Mouse (Mus musculus): ENCODE data around the gene Mogs. TPM values are rescaled to one million over a fixed set of nuclear protein-coding genes. Genes with fewer than 3 reads are reported as not detected.

Gene Mogs
- polyA plus RNA-seq, 1 experiment from 2014 or later, result 26.1 TPM

- Histone ChIP-seq H3K27me3 (replicated peaks) (peaks cover 10% of the 10 kb centered on the region), H3K9me3 (replicated peaks) (no peaks in the 10 kb centered on the region), H3K36me3 (no peaks in the 10 kb centered on the region), H3K9ac (replicated peaks) (no peak overlapping the region), H3K4me3 (replicated peaks) (no peak overlapping the region), H3K4me2 (no peak overlapping the region), H3K27ac (replicated peaks) (no peak overlapping the region), H3K4me1 (peaks cover 8% of the 10 kb centered on the region)
- 72% methylated on average over 6 of the region's 6 CpGs for WGBS
- no peak for ATAC-seq (ENCODE audit: low FRiP score)
Measured at GRCm38 (mm10) chr6:83131469-83132034, 16.3 kb downstream of the Mogs start.

GRCm38 (mm10) chr6:83132176-83132919, 17.1 kb downstream of the Mogs start:
- Histone ChIP-seq H3K36me3 (no peaks in the 10 kb centered on the region), H3K9me3 (replicated peaks) (no peaks in the 10 kb centered on the region), H3K4me1 (peaks cover 15% of the 10 kb centered on the region), H3K4me2 (no peak overlapping the region), H3K27me3 (replicated peaks) (peaks cover 11% of the 10 kb centered on the region), H3K9ac (replicated peaks) (no peak overlapping the region), H3K4me3 (replicated peaks) (no peak overlapping the region), H3K27ac (replicated peaks) (no peak overlapping the region)
- ATAC-seq (ENCODE audit: low FRiP score), result no peak
- 89% methylated on average over 9 of the region's 9 CpGs for WGBS

- Histone ChIP-seq H3K4me1 (peaks cover 32% of the 10 kb centered on the region), H3K27me3 (replicated peaks) (peaks cover 11% of the 10 kb centered on the region), H3K4me2 (no peak overlapping the region), H3K27ac (replicated peaks) (no peak overlapping the region), H3K36me3 (no peaks in the 10 kb centered on the region), H3K4me3 (replicated peaks) (no peak overlapping the region), H3K9ac (replicated peaks) (no peak overlapping the region), H3K9me3 (replicated peaks) (no peaks in the 10 kb centered on the region)
- 71% methylated on average over 3 of the region's 3 CpGs for WGBS
- ATAC-seq (ENCODE audit: low FRiP score), result no peak
Measured at GRCm38 (mm10) chr6:83134226-83134625, 18.9 kb downstream of the Mogs start.

DNA sequence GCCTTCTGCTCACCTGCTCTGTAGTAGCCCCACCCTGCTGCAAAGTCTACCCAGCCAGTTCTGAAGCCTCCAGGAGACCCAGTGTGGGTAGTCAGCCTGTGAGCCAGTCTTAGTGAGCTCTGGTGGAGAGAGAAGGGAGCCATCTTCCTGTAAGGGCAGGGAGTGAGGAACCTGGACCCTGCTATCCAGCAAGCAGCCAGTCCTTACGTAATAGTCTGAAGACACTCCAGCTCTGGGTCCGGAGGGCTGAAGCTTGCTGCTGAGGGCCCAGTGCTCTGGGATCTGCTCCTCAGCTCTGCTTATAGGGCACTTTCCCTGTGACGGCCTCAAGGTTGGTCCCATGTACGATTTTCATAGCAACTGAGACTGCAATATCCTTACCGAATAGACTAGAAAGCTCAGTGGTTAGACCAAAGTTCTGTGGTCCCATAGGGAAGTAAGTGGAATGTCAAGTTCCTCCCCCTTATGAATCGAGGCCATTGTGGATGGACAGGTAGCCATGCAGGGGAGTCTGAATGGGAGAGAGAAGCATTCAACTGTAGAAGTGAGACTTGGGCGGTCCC, 19.7 kb downstream of the Mogs start, which contains the start of gene Rtkn:
TSS of gene Rtkn (plus strand) at position 513 of the 563 bp plus-strand sequence.
- Histone ChIP-seq H3K9ac (replicated peaks) (peak within 1 kb of the TSS; percentile 27; the same call in 1 of the 2 replicates), H3K4me1 (peaks cover 39% of the 10 kb centered on the region), H3K27ac (replicated peaks) (peak within 1 kb of the TSS; percentile 81; the same call in 1 of the 2 replicates), H3K27me3 (replicated peaks) (peaks cover 11% of the 10 kb centered on the region), H3K4me3 (replicated peaks) (peak within 1 kb of the TSS; percentile 29), H3K4me2 (peak within 1 kb of the TSS; percentile 47), H3K36me3 (no peaks in the 10 kb centered on the region), H3K9me3 (replicated peaks) (no peaks in the 10 kb centered on the region)
- 59% methylated on average over 7 of the region's 7 CpGs for WGBS
- ATAC-seq (ENCODE audit: low FRiP score), result no peak

DNA sequence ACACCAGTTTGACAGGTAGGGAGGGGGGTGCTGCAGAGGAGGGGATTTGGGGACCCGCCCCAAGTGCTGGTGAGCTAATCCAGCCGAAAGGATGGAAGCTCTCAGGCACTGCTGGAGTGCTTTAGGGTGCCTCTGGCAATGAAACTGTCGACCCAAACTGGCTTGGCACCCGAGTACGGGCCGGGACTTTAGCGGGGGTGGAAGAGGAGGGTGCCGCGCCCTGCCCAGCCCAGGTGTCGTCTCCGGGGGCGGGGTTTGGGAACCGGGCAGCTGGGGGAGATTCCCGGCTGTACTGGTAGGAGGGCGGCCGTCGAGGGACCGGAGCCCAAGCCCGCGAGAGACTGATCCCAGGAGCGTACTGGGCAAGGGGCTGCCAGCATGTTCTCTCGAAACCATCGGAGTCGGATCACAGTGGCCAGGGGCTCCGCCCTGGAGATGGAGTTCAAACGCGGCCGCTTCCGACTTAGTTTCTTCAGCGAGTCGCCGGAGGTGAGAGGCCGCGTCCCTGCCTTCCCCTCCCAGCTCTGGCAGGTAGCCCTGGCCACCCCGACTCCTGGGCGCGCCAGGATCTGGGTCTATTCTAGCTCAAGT, 20.4 kb downstream of the Mogs start:
- Histone ChIP-seq H3K4me3 (replicated peaks) (peak overlapping the region; percentile 29), H3K27ac (replicated peaks) (peak overlapping the region; percentile 81; the same call in 1 of the 2 replicates), H3K4me1 (peaks cover 42% of the 10 kb centered on the region), H3K9me3 (replicated peaks) (no peaks in the 10 kb centered on the region), H3K4me2 (peak overlapping the region; percentile 47), H3K36me3 (no peaks in the 10 kb centered on the region), H3K27me3 (replicated peaks) (peaks cover 11% of the 10 kb centered on the region), H3K9ac (replicated peaks) (peak overlapping the region; percentile 27; the same call in 1 of the 2 replicates)
- 7% methylated on average over 37 of the region's 37 CpGs for WGBS
- no peak for ATAC-seq (ENCODE audit: low FRiP score)

DNA sequence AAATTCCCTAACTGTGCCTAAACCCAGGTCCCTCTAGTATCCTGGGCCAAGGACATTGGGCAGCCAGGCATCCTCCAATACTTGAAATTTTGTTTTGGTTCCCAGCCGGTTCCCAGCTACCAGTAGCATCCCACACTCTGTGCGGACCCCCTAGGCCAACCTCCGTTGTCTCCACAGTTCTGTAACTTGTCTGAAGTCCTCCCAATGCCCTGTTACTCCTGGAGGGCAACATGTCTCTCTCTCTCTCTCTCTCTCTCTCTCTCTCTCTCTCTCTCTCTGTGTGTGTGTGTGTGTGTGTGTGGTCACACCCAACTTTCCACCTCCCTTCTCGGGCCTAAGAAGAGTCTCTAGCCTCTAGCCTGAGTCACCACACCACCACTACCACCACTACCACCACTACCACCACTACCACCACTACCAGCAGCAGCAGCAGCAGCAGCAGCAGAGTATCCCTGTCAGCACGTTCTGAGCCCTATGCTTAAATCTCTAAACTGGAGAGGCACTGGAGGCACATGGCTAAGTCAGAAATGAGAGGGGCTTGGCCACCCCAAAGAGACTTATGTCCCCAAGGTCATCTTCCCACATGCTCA, 21.1 kb downstream of the Mogs start:
- Histone ChIP-seq H3K9ac (replicated peaks) (peak overlapping the region; percentile 27; the same call in 1 of the 2 replicates), H3K9me3 (replicated peaks) (no peaks in the 10 kb centered on the region), H3K36me3 (no peaks in the 10 kb centered on the region), H3K4me3 (replicated peaks) (peak overlapping the region; percentile 29), H3K27me3 (replicated peaks) (peaks cover 11% of the 10 kb centered on the region), H3K27ac (replicated peaks) (peak overlapping the region; percentile 81), H3K4me2 (peak overlapping the region; percentile 47), H3K4me1 (peaks cover 42% of the 10 kb centered on the region)
- no peak; the same call in 1 of the 2 replicates for ATAC-seq (ENCODE audit: low FRiP score)
- 24% methylated on average over 5 of the region's 5 CpGs for WGBS

DNA sequence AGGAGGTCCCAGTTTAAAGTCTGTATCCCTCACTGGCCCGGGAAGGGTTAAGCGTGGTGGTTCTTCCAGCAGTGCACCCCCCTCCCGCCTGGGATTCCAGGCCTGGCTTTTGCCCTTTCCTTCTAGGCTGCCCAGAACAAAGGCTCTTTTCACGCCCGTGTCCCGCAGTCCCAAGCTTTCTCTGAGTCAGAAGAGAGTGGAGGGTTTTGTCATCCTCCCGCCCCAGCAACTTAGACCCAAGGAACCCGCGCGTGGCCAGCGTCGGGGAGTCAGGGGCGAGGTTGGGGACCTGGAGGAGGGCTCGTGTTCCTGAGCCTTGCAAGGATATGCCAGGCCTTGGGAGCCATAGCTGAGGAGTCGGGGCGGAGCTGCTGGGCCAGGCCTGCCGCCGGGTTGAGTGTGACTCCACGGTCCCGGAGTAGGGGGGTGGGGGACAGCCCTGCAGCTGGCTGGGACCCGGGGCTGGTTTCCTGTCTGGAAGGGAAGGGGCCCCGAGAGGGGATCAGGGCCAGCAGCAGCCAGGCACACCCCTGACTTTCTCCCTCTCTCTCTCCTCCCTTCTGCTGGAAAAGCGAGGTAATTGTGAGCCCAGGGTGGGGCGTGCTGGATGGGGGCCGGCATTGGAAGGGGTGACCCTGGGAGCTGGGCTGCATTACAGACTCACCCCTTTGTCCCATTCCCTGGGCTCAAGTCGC, 21.7 kb downstream of the Mogs start:
- no peaks in the 10 kb centered on the region for H3K9me3 ChIP-seq (replicated peaks)
- peak overlapping the region; percentile 31 for H3K9ac ChIP-seq (replicated peaks)
- peak overlapping the region; percentile 29 for H3K4me3 ChIP-seq (replicated peaks)
- peak overlapping the region; percentile 81 for H3K27ac ChIP-seq (replicated peaks)
- H3K4me1 ChIP-seq, result peaks cover 45% of the 10 kb centered on the region
- 1% methylated on average over 26 of the region's 26 CpGs for WGBS
- peaks cover 11% of the 10 kb centered on the region; the same call in 1 of the 2 replicates for H3K27me3 ChIP-seq (replicated peaks)
- no peaks in the 10 kb centered on the region for H3K36me3 ChIP-seq
- H3K4me2 ChIP-seq, result peak overlapping the region; percentile 47
- ATAC-seq (ENCODE audit: low FRiP score), result peak; percentile 56

- Histone ChIP-seq H3K9me3 (replicated peaks) (no peaks in the 10 kb centered on the region), H3K4me3 (replicated peaks) (peak overlapping the region; percentile 29), H3K4me2 (peak overlapping the region; percentile 47), H3K27me3 (replicated peaks) (peaks cover 11% of the 10 kb centered on the region; the same call in 1 of the 2 replicates), H3K9ac (replicated peaks) (peak overlapping the region; percentile 31), H3K27ac (replicated peaks) (peak overlapping the region; percentile 81), H3K36me3 (no peaks in the 10 kb centered on the region), H3K4me1 (peaks cover 50% of the 10 kb centered on the region)
- ATAC-seq (ENCODE audit: low FRiP score), result peak; percentile 51
- under 1% methylated on average over 12 of the region's 12 CpGs for WGBS
Measured at GRCm38 (mm10) chr6:83137576-83137950, 22.3 kb downstream of the Mogs start.

DNA sequence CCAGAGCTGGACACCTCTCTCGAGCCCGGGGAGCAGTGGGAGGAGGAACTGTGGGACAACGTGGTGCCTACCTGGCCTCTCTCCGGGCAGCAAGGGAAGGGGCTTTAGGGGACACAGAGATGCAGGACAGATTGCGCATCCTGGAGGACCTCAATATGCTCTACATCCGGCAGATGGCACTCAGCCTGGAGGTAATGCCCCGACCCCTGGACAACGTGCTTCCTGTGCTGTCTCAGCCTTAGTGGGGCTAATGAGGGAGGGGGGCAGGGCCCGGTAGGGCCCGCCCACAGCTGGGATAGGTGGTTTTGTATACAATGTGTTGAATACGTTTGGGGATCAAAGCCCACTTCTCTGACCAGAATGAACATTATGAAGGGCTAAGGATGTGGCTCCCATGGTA, 22.8 kb downstream of the Mogs start:
- no peaks in the 10 kb centered on the region for H3K36me3 ChIP-seq
- H3K27me3 ChIP-seq (replicated peaks), result peaks cover 11% of the 10 kb centered on the region; the same call in 1 of the 2 replicates
- peak overlapping the region; percentile 29 for H3K4me3 ChIP-seq (replicated peaks)
- H3K4me2 ChIP-seq, result peak overlapping the region; percentile 47
- H3K9me3 ChIP-seq (replicated peaks), result no peaks in the 10 kb centered on the region
- 0% methylated on average over 11 of the region's 11 CpGs for WGBS
- H3K4me1 ChIP-seq, result peaks cover 55% of the 10 kb centered on the region
- peak; percentile 26 for ATAC-seq (ENCODE audit: low FRiP score)
- peak overlapping the region; percentile 31 for H3K9ac ChIP-seq (replicated peaks)
- peak overlapping the region; percentile 81 for H3K27ac ChIP-seq (replicated peaks)

GRCm38 (mm10) chr6:83140044-83140443, 24.7 kb downstream of the Mogs start:
- H3K9me3 ChIP-seq (replicated peaks), result no peaks in the 10 kb centered on the region
- peaks cover 11% of the 10 kb centered on the region; the same call in 1 of the 2 replicates for H3K27me3 ChIP-seq (replicated peaks)
- H3K4me2 ChIP-seq, result no peak overlapping the region
- H3K4me1 ChIP-seq, result peaks cover 56% of the 10 kb centered on the region
- H3K36me3 ChIP-seq, result no peaks in the 10 kb centered on the region
- no peak overlapping the region for H3K27ac ChIP-seq (replicated peaks)
- H3K9ac ChIP-seq (replicated peaks), result no peak overlapping the region
- no peak overlapping the region for H3K4me3 ChIP-seq (replicated peaks)
- no peak for ATAC-seq (ENCODE audit: low FRiP score)
- WGBS, result 77% methylated on average over 8 of the region's 8 CpGs
